ENCODE assay signal across 8 mouse cellular contexts in the genomic region with DNA sequence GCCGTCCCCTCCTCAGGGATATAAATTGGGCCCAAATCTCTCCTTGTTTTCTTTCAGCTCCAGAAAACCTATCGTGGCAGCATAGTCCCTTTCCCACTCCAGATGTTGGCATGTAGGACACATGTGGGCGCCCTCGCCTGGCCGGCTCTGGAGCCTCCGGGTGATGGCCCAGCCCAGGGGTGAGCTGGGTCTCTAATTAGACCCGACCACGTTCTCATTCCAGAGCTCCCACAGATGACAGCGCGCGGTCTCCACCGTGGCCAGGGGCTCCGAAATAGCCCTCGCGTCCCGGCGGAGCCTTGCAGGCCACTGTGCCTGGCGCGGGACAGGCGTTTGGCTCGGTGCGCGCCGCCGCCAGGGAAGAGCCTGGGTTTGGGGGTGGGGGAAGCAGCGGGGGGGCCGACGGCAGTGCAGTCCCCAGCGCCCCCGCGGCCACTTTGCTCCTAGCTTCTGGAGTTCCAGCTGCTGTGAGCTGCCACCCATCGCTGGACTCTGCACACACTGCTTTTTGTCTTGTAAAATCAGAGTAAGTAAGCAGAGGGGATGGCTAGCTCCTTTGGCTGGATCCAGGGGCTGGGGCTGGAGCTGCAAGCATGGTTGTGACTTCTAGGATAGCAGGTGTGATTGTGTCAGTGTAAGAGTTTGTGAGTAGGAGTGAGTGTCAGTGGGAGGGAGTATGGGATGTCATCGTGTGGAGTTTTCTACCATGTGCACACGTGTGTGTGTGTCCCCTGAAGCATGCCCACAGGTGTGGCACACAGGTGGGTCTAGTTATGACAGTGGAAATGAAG. TPM values are rescaled to one million over a fixed set of nuclear protein-coding genes. Genes with fewer than 3 reads are reported as not detected.
A peak's percentile ranks its signal among the peaks of the same experiment; 100 is the strongest.
DNase-seq lines count a peak whose midpoint lies in the region; ATAC-seq and TF ChIP-seq lines count a peak whose summit lies in the region.

No protein-coding gene starts in this region.

- peak overlapping the region; percentile 71 for H3K4me2 ChIP-seq in lung, embryonic 14.5 days
- H3K4me2 ChIP-seq in embryonic facial prominence, embryonic 12.5 days (replicated peaks) = peak overlapping the region; percentile 91
- H3K4me2 ChIP-seq in hindbrain, embryonic 11.5 days (replicated peaks; ENCODE audit: low read depth, low read length) = peak overlapping the region; percentile 77
- peak overlapping the region; percentile 81 for H3K4me2 ChIP-seq in limb, embryonic 14.5 days (replicated peaks; ENCODE audit: low read depth, low read length, severe bottlenecking)
- peak overlapping the region; percentile 92 for H3K4me2 ChIP-seq in neural tube, embryonic 14.5 days (ENCODE audit: low read depth, low read length)

- TF ChIP-seq POLR2A in limb, embryonic 14.5 days (IDR thresholded peaks at IDR 0.05; ENCODE audit: borderline replicate concordance, extremely low read depth, insufficient read depth, insufficient read length) = no peak

- TF ChIP-seq CTCF in lung, embryonic 14.5 days (IDR thresholded peaks at IDR 0.05; ENCODE audit: low read depth) = no peak

- H3K4me3 ChIP-seq in lung, embryonic 14.5 days (ENCODE audit: low read depth, low read length) = peak overlapping the region; percentile 31
- peak overlapping the region; percentile 40 for H3K4me3 ChIP-seq in embryonic facial prominence, embryonic 12.5 days
- peak overlapping the region; percentile 14 for H3K4me3 ChIP-seq in hindbrain, embryonic 11.5 days (ENCODE audit: low read depth, low read length)
- H3K4me3 ChIP-seq in limb, embryonic 14.5 days (replicated peaks; ENCODE audit: low read length) = peak overlapping the region; percentile 34
- peak overlapping the region; percentile 40 for H3K4me3 ChIP-seq in neural tube, embryonic 14.5 days (ENCODE audit: low read depth, low read length)

- H3K9ac ChIP-seq in lung, embryonic 14.5 days = peak overlapping the region; percentile 41
- peak overlapping the region; percentile 46 for H3K9ac ChIP-seq in embryonic facial prominence, embryonic 12.5 days
- peak overlapping the region; percentile 43; the same call in 1 of the 2 replicates for H3K9ac ChIP-seq in hindbrain, embryonic 11.5 days (ENCODE audit: low read depth, low read length)
- peak overlapping the region; percentile 51 for H3K9ac ChIP-seq in limb, embryonic 14.5 days (ENCODE audit: low read depth, low read length, severe bottlenecking)
- H3K9ac ChIP-seq in neural tube, embryonic 14.5 days (replicated peaks; ENCODE audit: low read depth, low read length) = peak overlapping the region; percentile 18

- ATAC-seq in lung, embryonic 14.5 days (ENCODE audit: insufficient read depth) = peak; percentile 76
- ATAC-seq in embryonic facial prominence, embryonic 12.5 days (ENCODE audit: insufficient number of reproducible peaks, insufficient read depth, low FRiP score, low TSS enrichment) = 0 out of 2 replicates have a peak, but pooled peaks have one; percentile 36
- peak; percentile 77 for ATAC-seq in hindbrain, embryonic 11.5 days (ENCODE audit: low FRiP score)
- ATAC-seq in limb, embryonic 14.5 days (ENCODE audit: low FRiP score, low read depth) = peak; percentile 59
- peak; percentile 78 for ATAC-seq in neural tube, embryonic 14.5 days (ENCODE audit: low read depth)
- no peak for ATAC-seq in granulocyte monocyte progenitor cell, adult 5-6 weeks (replicated peaks; ENCODE audit: poor library complexity, severe bottlenecking)

- H3K36me3 ChIP-seq in lung, embryonic 14.5 days (ENCODE audit: insufficient read depth) = no peaks in the 10 kb centered on the region
- H3K36me3 ChIP-seq in embryonic facial prominence, embryonic 12.5 days = no peaks in the 10 kb centered on the region
- H3K36me3 ChIP-seq in hindbrain, embryonic 11.5 days (ENCODE audit: control insufficient read depth, insufficient read depth, low read length) = no peaks in the 10 kb centered on the region
- H3K36me3 ChIP-seq in limb, embryonic 14.5 days (ENCODE audit: control insufficient read depth, insufficient read depth, low read length) = no peaks in the 10 kb centered on the region
- H3K36me3 ChIP-seq in neural tube, embryonic 14.5 days (ENCODE audit: control insufficient read depth, insufficient read depth, low read length) = no peaks in the 10 kb centered on the region

- peaks cover 11% of the 10 kb centered on the region for H3K4me1 ChIP-seq in lung, embryonic 14.5 days (ENCODE audit: insufficient read depth)
- peaks cover 15% of the 10 kb centered on the region; the same call in 1 of the 2 replicates for H3K4me1 ChIP-seq in embryonic facial prominence, embryonic 12.5 days
- H3K4me1 ChIP-seq in hindbrain, embryonic 11.5 days (replicated peaks; ENCODE audit: control insufficient read depth, insufficient read depth, low read length) = no peaks in the 10 kb centered on the region; the same call in 1 of the 2 replicates
- H3K4me1 ChIP-seq in limb, embryonic 14.5 days (ENCODE audit: control insufficient read depth, insufficient read depth, low read length) = peaks cover 16% of the 10 kb centered on the region
- peaks cover 8% of the 10 kb centered on the region; the same call in 1 of the 2 replicates for H3K4me1 ChIP-seq in neural tube, embryonic 14.5 days (ENCODE audit: control insufficient read depth, insufficient read depth, low read length)

- peaks cover 15% of the 10 kb centered on the region for H3K27me3 ChIP-seq in lung, embryonic 14.5 days (ENCODE audit: insufficient read depth, low read length)
- peaks cover 4% of the 10 kb centered on the region; the same call in 1 of the 2 replicates for H3K27me3 ChIP-seq in embryonic facial prominence, embryonic 12.5 days
- no peaks in the 10 kb centered on the region for H3K27me3 ChIP-seq in hindbrain, embryonic 11.5 days (ENCODE audit: control insufficient read depth, insufficient read depth, low read length)
- H3K27me3 ChIP-seq in limb, embryonic 14.5 days (ENCODE audit: control insufficient read depth, insufficient read depth, low read length) = no peaks in the 10 kb centered on the region
- H3K27me3 ChIP-seq in neural tube, embryonic 14.5 days (ENCODE audit: control insufficient read depth, insufficient read depth, low read length) = no peaks in the 10 kb centered on the region

- H3K9me3 ChIP-seq in lung, embryonic 14.5 days (ENCODE audit: low read depth, low read length) = no peaks in the 10 kb centered on the region
- H3K9me3 ChIP-seq in embryonic facial prominence, embryonic 12.5 days = no peaks in the 10 kb centered on the region
- no peaks in the 10 kb centered on the region for H3K9me3 ChIP-seq in hindbrain, embryonic 11.5 days (ENCODE audit: control insufficient read depth, low read length)
- H3K9me3 ChIP-seq in limb, embryonic 14.5 days (ENCODE audit: control insufficient read depth, low read length) = no peaks in the 10 kb centered on the region
- H3K9me3 ChIP-seq in neural tube, embryonic 14.5 days (ENCODE audit: control insufficient read depth, low read length) = no peaks in the 10 kb centered on the region

- DNase-seq in lung, embryonic 14.5 days = peak; percentile 54
- no peak for DNase-seq in lung, postnatal 36 days
- DNase-seq in hindbrain, embryonic 11.5 days (ENCODE audit: low spot score) = peak; percentile 44
- DNase-seq in limb, embryonic 14.5 days (ENCODE audit: low spot score) = peak; percentile 15
- DNase-seq in thymus, postnatal 0 days (ENCODE audit: low spot score) = no peak

- H3K27ac ChIP-seq in lung, embryonic 14.5 days (ENCODE audit: low read depth) = no peak overlapping the region
- H3K27ac ChIP-seq in embryonic facial prominence, embryonic 12.5 days = no peak overlapping the region
- no peak overlapping the region for H3K27ac ChIP-seq in hindbrain, embryonic 11.5 days (ENCODE audit: low read depth, low read length)
- 0 out of 2 replicates have a peak overlapping the region, but pooled peaks have one; percentile 22 for H3K27ac ChIP-seq in limb, embryonic 14.5 days (replicated peaks; ENCODE audit: low read depth, low read length)
- 0 out of 2 replicates have a peak overlapping the region, but pooled peaks have one; percentile 4 for H3K27ac ChIP-seq in neural tube, embryonic 14.5 days (ENCODE audit: low read depth, low read length)

- WGBS in lung, embryonic 14.5 days = 4% methylated on average over 34 of the region's 34 CpGs
- 5% methylated on average over 34 of the region's 34 CpGs for WGBS in embryonic facial prominence, embryonic 12.5 days
- 5% methylated on average over 34 of the region's 34 CpGs for WGBS in hindbrain, embryonic 11.5 days
- WGBS in limb, embryonic 14.5 days = 3% methylated on average over 34 of the region's 34 CpGs
- 5% methylated on average over 34 of the region's 34 CpGs for WGBS in neural tube, embryonic 14.5 days

RNA-seq across cellular contexts. Expression of gene Insc, which starts 2.2 kb away (rescaled TPM):
- 3.1 and 3.3 TPM in 2 replicates for polyA plus RNA-seq in lung, embryonic 14.5 days (2014; fragmentation: Nextera tagmentation; extraction: Ambion mirVana)
- polyA plus RNA-seq in embryonic facial prominence, embryonic 12.5 days (2016; fragmentation: Nextera tagmentation; extraction: Ambion mirVana) = 5.7 and 7.0 TPM in 2 replicates
- polyA plus RNA-seq in hindbrain, embryonic 11.5 days (2014; fragmentation: Nextera tagmentation; extraction: Ambion mirVana) = 7.5 and 10.9 TPM in 2 replicates
- polyA plus RNA-seq in limb, embryonic 14.5 days (2012; rRNA removed) = 4.8 and 6.1 TPM in 2 replicates
- polyA plus RNA-seq in limb, embryonic 14.5 days (2014; fragmentation: Nextera tagmentation; extraction: Ambion mirVana) = 5.7 and 6.3 TPM in 2 replicates
- 2.1 and 4.2 TPM in 2 replicates for polyA plus RNA-seq in neural tube, embryonic 14.5 days (2014; fragmentation: Nextera tagmentation; extraction: Ambion mirVana)
- 0.22 and 0.28 TPM in 2 replicates for polyA plus RNA-seq in thymus, postnatal 0 days (2015; fragmentation: Nextera tagmentation; extraction: Ambion mirVana)
- not detected in 2 replicates for total RNA-seq in granulocyte monocyte progenitor cell, adult 5-6 weeks (2014; fragmentation: Nextera tagmentation)
- not detected in 2 replicates for total RNA-seq in granulocyte monocyte progenitor cell, adult 5-6 weeks (2017)

RNA-seq across cellular contexts. Expression of gene Calcb, which starts 27.2 kb away (rescaled TPM):
- 0.38 and 0.53 TPM in 2 replicates for polyA plus RNA-seq in lung, embryonic 14.5 days (2014; fragmentation: Nextera tagmentation; extraction: Ambion mirVana)
- polyA plus RNA-seq in embryonic facial prominence, embryonic 12.5 days (2016; fragmentation: Nextera tagmentation; extraction: Ambion mirVana) = 0.24 and 0.28 TPM in 2 replicates
- polyA plus RNA-seq in hindbrain, embryonic 11.5 days (2014; fragmentation: Nextera tagmentation; extraction: Ambion mirVana) = not detected in 2 replicates
- 0.60 and 0.85 TPM in 2 replicates for polyA plus RNA-seq in limb, embryonic 14.5 days (2012; rRNA removed)
- polyA plus RNA-seq in limb, embryonic 14.5 days (2014; fragmentation: Nextera tagmentation; extraction: Ambion mirVana) = 0.26 and 0.57 TPM in 2 replicates
- polyA plus RNA-seq in neural tube, embryonic 14.5 days (2014; fragmentation: Nextera tagmentation; extraction: Ambion mirVana) = 15.2 and 15.5 TPM in 2 replicates
- 19.4 and 19.5 TPM in 2 replicates for polyA plus RNA-seq in thymus, postnatal 0 days (2015; fragmentation: Nextera tagmentation; extraction: Ambion mirVana)
- not detected in 2 replicates for total RNA-seq in granulocyte monocyte progenitor cell, adult 5-6 weeks (2014; fragmentation: Nextera tagmentation)
- total RNA-seq in granulocyte monocyte progenitor cell, adult 5-6 weeks (2017) = not detected in 2 replicates

Comparison
In these comparisons a context has a peak if more than half of its experiments do, and no peak if none do; other contexts are left out.
1. DNase-seq: peak in lung, embryonic 14.5 days (single experiment), hindbrain, embryonic 11.5 days (single experiment) and limb, embryonic 14.5 days (single experiment); none in lung, postnatal 36 days (single experiment) and thymus, postnatal 0 days (single experiment).
2. H3K27ac ChIP-seq: peak in limb, embryonic 14.5 days (single experiment) and neural tube, embryonic 14.5 days (single experiment); none in lung, embryonic 14.5 days (single experiment), embryonic facial prominence, embryonic 12.5 days (single experiment) and hindbrain, embryonic 11.5 days (single experiment).
3. Peak in every context shown above with its lines, with median percentiles within 50 percentile points of each other: H3K4me2 ChIP-seq, H3K4me3 ChIP-seq and H3K9ac ChIP-seq.